Mouse (Mus musculus): ENCODE data around the gene Sgcb. TPM values are rescaled to one million over a fixed set of nuclear protein-coding genes. Genes with fewer than 3 reads are reported as not detected.

The Sgcb gene
- polyA plus RNA-seq, 2 experiments, result 1.2 to 2.2 TPM

DNA sequence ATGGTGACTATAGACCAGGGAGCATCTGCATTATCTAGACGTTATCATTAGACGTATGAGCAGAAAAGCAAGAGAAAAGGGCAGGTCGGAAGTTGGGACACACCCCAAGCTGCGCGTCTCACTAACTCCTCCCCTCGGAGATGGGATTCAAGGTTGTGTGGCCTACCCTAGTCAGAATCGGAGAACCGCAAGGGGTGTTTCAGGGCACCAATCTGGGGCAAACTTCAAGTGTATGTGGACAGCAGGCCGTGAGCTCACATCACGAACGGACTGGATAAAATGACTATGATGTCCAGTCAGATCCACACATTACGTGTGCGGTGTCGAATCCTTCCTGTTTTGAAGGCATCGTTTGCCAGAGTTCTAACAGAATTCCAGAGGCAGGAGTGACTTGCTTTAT lies 19.6 kb downstream of the Sgcb start:
- H3K36me3 ChIP-seq (replicated peaks; ENCODE audit: control insufficient read depth, insufficient read depth, low read depth), result no peaks in the 10 kb centered on the region
- TF ChIP-seq EP300 (IDR thresholded peaks at IDR 0.05; ENCODE audit: low read depth), result no peak
- TF ChIP-seq CTCF (IDR thresholded peaks at IDR 0.05; ENCODE audit: low read depth), result no peak
- no peak overlapping the region for H3K27ac ChIP-seq
- H3K4me2 ChIP-seq (ENCODE audit: low read depth), result no peak overlapping the region
- WGBS (ENCODE audit: insufficient replicate concordance), result 70% methylated on average over 15 of the region's 15 CpGs
- H3K27me3 ChIP-seq (ENCODE audit: control insufficient read depth, insufficient read depth, low read length), result no peaks in the 10 kb centered on the region
- H3K9ac ChIP-seq (replicated peaks), result no peak overlapping the region
- ATAC-seq (ENCODE audit: insufficient read depth) (no peak), DNase-seq (ENCODE audit: low read depth in 3 of 3, low spot score in 3 of 3) (no peak)
- no peaks in the 10 kb centered on the region; a peak in 1 of 4 replicates for H3K4me1 ChIP-seq (replicated peaks; ENCODE audit: control insufficient read depth in 2 of 2, insufficient read depth in 2 of 2, low read length in 1 of 2)
- no peaks in the 10 kb centered on the region for H3K9me3 ChIP-seq (ENCODE audit: control insufficient read depth, low read length)
- H3K4me3 ChIP-seq (ENCODE audit: insufficient read depth in 1 of 2, low read depth in 2 of 2, low read length in 2 of 2), result no peak overlapping the region

DNA sequence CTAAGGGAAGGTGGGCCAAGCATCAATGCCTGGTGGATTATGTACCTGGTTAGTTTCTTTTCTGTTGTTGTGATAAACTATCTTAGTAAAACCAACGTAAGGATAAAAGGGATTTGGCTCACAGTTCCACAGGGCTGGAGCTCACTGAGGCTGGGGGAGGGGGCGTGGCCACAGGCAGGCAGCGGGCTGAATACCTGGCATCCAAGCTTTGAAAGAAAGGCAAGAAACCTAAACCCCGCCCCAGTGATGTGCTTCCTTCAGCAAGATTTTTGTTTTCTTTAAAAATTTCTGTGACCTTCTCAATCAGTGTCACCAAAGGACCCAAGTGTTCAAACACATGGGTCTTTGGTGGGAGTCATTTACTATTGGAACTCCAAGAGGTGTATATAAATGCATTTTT lies 20.0 kb downstream of the Sgcb start:
- Histone ChIP-seq H3K9me3 (ENCODE audit: control insufficient read depth, low read length) (no peaks in the 10 kb centered on the region), H3K4me2 (ENCODE audit: low read depth) (no peak overlapping the region), H3K4me1 (replicated peaks; ENCODE audit: control insufficient read depth in 2 of 2, insufficient read depth in 2 of 2, low read length in 1 of 2) (no peaks in the 10 kb centered on the region; a peak in 1 of 4 replicates), H3K27me3 (ENCODE audit: control insufficient read depth, insufficient read depth, low read length) (no peaks in the 10 kb centered on the region), H3K4me3 (ENCODE audit: insufficient read depth in 1 of 2, low read depth in 2 of 2, low read length in 2 of 2) (no peak overlapping the region), H3K27ac (no peak overlapping the region), H3K36me3 (replicated peaks; ENCODE audit: control insufficient read depth, insufficient read depth, low read depth) (no peaks in the 10 kb centered on the region), H3K9ac (replicated peaks) (no peak overlapping the region)
- no peak for ATAC-seq (ENCODE audit: insufficient read depth)
- WGBS (ENCODE audit: insufficient replicate concordance), result 61% methylated on average over 4 of the region's 4 CpGs
- TF ChIP-seq EP300 (IDR thresholded peaks at IDR 0.05; ENCODE audit: low read depth), result no peak
- no peak for TF ChIP-seq CTCF (IDR thresholded peaks at IDR 0.05; ENCODE audit: low read depth)
- no peak for DNase-seq (ENCODE audit: low read depth in 3 of 3, low spot score in 3 of 3)

DNA sequence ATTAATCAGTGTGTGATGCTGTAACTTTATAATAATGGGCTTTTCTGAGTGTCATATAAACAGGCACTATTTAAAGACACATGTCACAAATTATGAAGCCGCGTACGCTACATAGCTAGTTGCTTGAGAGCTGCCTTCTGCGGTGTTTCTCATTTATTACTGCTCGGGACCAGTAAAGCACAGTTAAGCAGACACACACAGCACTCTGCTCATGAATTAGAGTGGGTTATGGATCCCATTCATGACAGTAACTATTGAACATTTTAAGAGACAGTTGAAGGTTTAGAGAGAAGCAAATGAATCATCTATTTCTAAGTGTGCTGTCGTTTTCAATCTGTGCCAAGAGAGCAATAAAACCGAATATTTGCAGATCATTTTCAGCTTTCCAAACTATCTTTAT lies 20.7 kb downstream of the Sgcb start:
- ATAC-seq (ENCODE audit: insufficient read depth), result no peak
- H3K27ac ChIP-seq, result no peak overlapping the region

DNA sequence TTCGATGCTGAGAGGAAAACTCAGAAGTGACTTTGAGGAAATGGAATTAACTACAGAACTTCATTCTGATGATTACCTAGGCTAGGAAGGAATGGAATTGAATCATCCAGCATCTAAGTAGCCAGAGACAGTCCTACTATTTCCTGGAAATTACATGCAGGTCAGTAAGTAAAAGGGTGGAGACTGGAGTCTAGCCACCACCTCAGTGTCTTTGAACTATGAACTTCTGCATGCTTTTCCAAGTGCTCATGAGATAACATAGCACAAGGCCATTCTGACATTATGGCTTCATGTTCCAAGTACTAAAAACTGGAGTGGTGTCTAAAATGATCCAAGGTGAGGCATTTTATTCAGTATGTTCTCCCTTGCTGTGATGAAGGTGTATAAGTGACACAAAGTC lies 22.1 kb downstream of the Sgcb start:
- no peak for DNase-seq (ENCODE audit: low read depth in 3 of 3, low spot score in 3 of 3)
- no peaks in the 10 kb centered on the region for H3K36me3 ChIP-seq (replicated peaks; ENCODE audit: control insufficient read depth, insufficient read depth, low read depth)

More for the DNA sequence above, 20.7 kb downstream of the Sgcb start:
- Histone ChIP-seq H3K9ac (replicated peaks) (no peak overlapping the region), H3K4me2 (ENCODE audit: low read depth) (no peak overlapping the region), H3K36me3 (replicated peaks; ENCODE audit: control insufficient read depth, insufficient read depth, low read depth) (no peaks in the 10 kb centered on the region), H3K27me3 (ENCODE audit: control insufficient read depth, insufficient read depth, low read length) (no peaks in the 10 kb centered on the region), H3K9me3 (ENCODE audit: control insufficient read depth, low read length) (no peaks in the 10 kb centered on the region), H3K4me1 (replicated peaks; ENCODE audit: control insufficient read depth in 2 of 2, insufficient read depth in 2 of 2, low read length in 1 of 2) (no peaks in the 10 kb centered on the region; a peak in 1 of 4 replicates), H3K4me3 (ENCODE audit: insufficient read depth in 1 of 2, low read depth in 2 of 2, low read length in 2 of 2) (no peak overlapping the region)
- no peak for DNase-seq (ENCODE audit: low read depth in 3 of 3, low spot score in 3 of 3)
- no peak for TF ChIP-seq EP300 (IDR thresholded peaks at IDR 0.05; ENCODE audit: low read depth)
- no peak for TF ChIP-seq CTCF (IDR thresholded peaks at IDR 0.05; ENCODE audit: low read depth)
- 81% methylated on average over 7 of the region's 7 CpGs for WGBS (ENCODE audit: insufficient replicate concordance)

DNA sequence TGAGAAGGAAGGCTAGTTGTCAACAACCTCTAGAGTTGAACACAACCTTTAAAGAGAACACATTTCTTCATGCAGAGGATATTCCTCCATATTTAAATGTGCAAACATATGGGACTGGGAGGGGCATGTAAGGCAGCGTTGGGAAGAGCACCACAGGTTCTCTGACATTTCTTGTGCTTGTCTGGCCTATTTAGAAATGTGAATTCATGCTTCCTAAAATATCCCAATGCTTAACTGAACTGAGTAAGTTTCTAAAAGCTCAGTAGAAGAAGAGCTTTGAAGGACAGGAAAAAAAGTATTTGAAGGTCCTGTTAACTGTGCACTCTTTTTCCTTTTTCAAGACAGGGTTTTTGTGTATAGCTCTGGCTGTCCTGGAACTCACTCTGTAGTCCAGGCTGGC lies 28.6 kb downstream of the Sgcb start:
- no peaks in the 10 kb centered on the region for H3K36me3 ChIP-seq (replicated peaks; ENCODE audit: control insufficient read depth, insufficient read depth, low read depth)
- H3K9ac ChIP-seq (replicated peaks), result no peak overlapping the region
- DNase-seq (ENCODE audit: low read depth in 3 of 3, low spot score in 3 of 3), result no peak
- 58% methylated on average over 1 of the region's 1 CpGs for WGBS (ENCODE audit: insufficient replicate concordance)
- H3K27ac ChIP-seq, result no peak overlapping the region
- no peaks in the 10 kb centered on the region for H3K27me3 ChIP-seq (ENCODE audit: control insufficient read depth, insufficient read depth, low read length)
- ATAC-seq (ENCODE audit: insufficient read depth), result no peak
- H3K4me3 ChIP-seq (ENCODE audit: insufficient read depth in 1 of 2, low read depth in 2 of 2, low read length in 2 of 2), result no peak overlapping the region
- H3K4me2 ChIP-seq (ENCODE audit: low read depth), result no peak overlapping the region
- H3K4me1 ChIP-seq (replicated peaks; ENCODE audit: control insufficient read depth in 2 of 2, insufficient read depth in 2 of 2, low read length in 1 of 2), result no peaks in the 10 kb centered on the region
- H3K9me3 ChIP-seq (ENCODE audit: control insufficient read depth, low read length), result no peaks in the 10 kb centered on the region
- TF ChIP-seq EP300 (IDR thresholded peaks at IDR 0.05; ENCODE audit: low read depth), result no peak
- no peak for TF ChIP-seq CTCF (IDR thresholded peaks at IDR 0.05; ENCODE audit: low read depth)

More for the DNA sequence above, 22.1 kb downstream of the Sgcb start:
- ATAC-seq (ENCODE audit: insufficient read depth), result no peak
- Histone ChIP-seq H3K27me3 (ENCODE audit: control insufficient read depth, insufficient read depth, low read length) (no peaks in the 10 kb centered on the region), H3K27ac (no peak overlapping the region), H3K4me2 (ENCODE audit: low read depth) (no peak overlapping the region), H3K9ac (replicated peaks) (no peak overlapping the region), H3K4me3 (ENCODE audit: insufficient read depth in 1 of 2, low read depth in 2 of 2, low read length in 2 of 2) (no peak overlapping the region), H3K9me3 (ENCODE audit: control insufficient read depth, low read length) (no peaks in the 10 kb centered on the region), H3K4me1 (replicated peaks; ENCODE audit: control insufficient read depth in 2 of 2, insufficient read depth in 2 of 2, low read length in 1 of 2) (no peaks in the 10 kb centered on the region; a peak in 1 of 4 replicates)
- WGBS (ENCODE audit: insufficient replicate concordance), result 41% methylated on average over 1 of the region's 1 CpGs
- TF ChIP-seq CTCF (IDR thresholded peaks at IDR 0.05; ENCODE audit: low read depth) (no peak), EP300 (IDR thresholded peaks at IDR 0.05; ENCODE audit: low read depth) (no peak)

Measured in liver, embryonic 14.5 days (tissue).